Mouse (Mus musculus): Measurements from ENCODE around the gene Hmga2. TPM values are rescaled to one million over a fixed set of nuclear protein-coding genes. Genes with fewer than 3 reads are reported as not detected.
"Not testable (repeated sequence)": the region's sequence is repeated elsewhere in the genome, so short reads cannot be mapped to it uniquely, and the experiment has no call there.

Gene Hmga2
- total RNA-seq, 2 experiments from 2014 or later: 0.21 TPM; not detected in 1

DNA sequence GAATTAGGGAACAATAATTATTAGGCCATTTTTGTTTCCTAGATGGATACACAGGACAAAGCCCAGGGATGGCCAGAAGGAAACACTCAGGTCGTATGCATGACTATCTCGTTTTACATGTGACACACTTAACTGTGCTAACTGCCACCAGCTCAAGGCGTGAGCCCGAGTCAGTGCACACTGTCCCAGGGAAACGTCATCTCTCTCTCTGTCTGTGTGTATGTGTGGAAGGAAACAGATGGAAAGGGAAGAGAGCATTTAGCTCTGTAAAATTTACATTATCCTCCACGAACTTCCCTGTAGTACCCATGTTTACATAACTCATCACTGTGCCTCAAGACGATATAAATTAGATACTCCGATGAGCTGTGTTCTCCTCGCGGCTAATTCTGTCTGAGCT is 105.1 kb downstream of the Hmga2 start:
- DNase-seq (ENCODE audit: low spot score in 2 of 2): no peak

GRCm38 (mm10) chr10:120369187-120369805 is 107.0 kb downstream of the Hmga2 start:
- no peak for DNase-seq (ENCODE audit: low spot score in 2 of 2)
- intact Hi-C loops (cut with DNase I): no loop called here

More for the DNA sequence above, 105.1 kb downstream of the Hmga2 start:
- intact Hi-C loops (cut with DNase I): no loop called here

- intact Hi-C loops (cut with DNase I); DNase-seq (ENCODE audit: low spot score in 2 of 2): not testable (repeated sequence)
These were observed 110.1 kb downstream of the Hmga2 start for GRCm38 (mm10) chr10:120366173-120366592.

DNA sequence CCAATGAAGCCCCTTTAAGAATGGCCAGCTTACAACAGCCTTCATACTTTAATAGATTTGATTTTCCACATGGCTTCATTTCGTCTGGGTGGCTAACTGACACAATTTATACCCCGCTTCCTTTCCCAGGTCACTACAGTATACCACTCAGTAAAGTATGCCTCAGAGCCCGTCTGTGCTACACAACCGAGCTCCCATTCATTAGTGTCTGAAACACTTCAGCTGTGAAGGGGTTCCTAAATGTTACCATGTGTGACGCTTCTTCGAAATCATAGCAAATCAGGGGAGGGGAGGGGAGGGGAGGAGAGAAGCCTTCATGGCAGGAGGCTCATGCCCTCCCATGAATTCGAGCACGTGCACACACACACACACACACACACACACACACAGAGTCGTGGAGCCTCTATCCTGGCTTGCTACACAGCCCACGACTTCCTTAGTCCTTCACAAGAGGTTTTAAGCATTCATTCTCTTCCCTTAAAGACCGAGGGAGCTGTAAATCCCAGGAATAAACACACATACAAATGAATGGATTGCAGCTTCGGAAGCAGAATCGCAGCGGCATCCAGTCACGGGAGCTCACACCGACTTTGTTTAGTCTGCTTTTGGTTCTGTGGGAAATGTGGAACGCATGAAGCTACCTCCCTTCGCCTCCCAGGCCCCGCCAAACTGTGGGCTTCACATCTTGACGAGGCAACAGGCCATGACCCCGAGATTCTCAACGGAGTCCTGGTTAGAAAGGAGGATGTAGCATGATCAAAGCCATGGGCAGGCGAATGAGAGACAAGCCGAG is 110.7 kb downstream of the Hmga2 start:
- intact Hi-C loops (cut with DNase I): no loop called here
- peak in 1 of 2 experiments; percentile 7 for DNase-seq (ENCODE audit: low spot score in 2 of 2)

DNA sequence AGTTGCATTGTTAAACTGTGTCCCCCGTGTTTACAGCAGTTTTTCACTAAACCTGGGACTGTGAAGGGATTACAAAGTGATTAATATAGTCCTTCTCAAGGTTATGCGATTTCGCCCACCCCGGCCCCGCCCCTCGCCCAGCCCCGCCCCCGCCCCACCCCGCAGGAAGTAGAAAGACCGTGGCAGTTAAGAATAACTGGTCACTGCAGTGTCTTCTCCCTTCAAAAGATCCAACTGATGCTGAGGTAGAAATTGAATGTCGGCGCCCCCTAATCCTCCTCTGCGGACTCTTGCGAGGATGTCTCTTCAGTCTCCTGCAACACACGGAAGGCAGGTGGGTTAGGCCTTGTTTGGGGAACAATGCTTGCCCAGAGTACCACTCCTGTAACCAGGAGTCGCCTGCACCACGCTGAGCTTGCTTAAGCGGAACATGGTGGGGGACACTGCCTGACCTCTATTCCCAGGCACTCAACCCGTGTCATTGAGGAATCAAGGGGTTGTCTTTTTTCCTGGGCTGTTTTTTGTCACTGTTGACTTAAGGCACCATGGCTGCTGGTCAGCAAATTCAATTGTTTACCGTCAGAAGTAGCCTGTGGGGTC is 112.2 kb downstream of the Hmga2 start:
- intact Hi-C loops (cut with DNase I): no loop called here
- DNase-seq (ENCODE audit: low spot score in 2 of 2): no peak

- intact Hi-C loops (cut with DNase I); DNase-seq (ENCODE audit: low spot score in 2 of 2): not testable (repeated sequence)
These were observed 112.8 kb downstream of the Hmga2 start for GRCm38 (mm10) chr10:120363298-120363982.

DNA sequence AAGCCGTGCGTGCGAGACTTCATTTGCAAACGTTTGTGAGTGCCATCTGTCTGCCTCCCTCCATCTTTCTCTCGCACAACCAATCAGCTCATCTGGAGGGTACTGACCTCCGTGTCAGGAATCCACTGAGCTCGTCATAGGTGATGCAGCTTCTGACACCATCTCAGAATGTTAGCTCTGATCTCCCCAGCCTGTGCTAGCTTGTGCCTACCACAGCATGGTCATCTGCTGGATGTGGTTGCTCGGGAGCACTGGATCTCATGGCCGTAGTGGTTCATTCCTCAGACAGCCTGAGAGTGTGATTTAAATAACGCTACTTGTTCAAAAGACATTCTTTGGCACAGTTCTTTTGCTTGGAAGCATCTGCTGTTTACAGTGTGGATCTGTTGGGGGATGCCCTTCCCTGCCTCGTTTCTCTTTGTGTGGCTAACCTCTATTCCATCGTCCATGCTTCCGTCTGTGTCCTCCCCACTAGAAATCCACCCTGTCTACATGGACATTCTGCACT is 121.7 kb downstream of the Hmga2 start:
- DNase-seq (ENCODE audit: low spot score in 2 of 2): peak; percentile 2 to 28
- intact Hi-C loops (cut with DNase I): no loop called here

DNA sequence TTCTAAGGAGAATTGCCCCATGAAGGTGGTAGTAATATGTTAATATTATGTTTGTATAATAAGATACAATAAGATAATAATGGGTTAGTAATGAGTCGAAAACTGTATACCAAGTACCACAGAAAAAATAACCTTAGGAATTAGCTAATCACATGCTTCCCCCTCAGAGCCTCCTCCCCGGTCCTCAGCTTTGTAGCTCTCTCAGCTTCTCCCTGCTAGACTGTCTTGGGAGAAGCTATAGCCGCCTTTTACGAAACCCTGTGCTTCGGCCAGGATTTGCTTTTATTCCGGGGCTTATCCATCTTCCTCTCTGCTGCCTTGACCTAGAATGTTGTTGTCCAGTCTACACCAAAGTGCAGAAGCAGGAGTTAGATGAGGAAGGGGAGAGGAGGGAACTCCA is 130.9 kb downstream of the Hmga2 start:
- intact Hi-C loops (cut with DNase I): no loop called here
- no peak for DNase-seq (ENCODE audit: low spot score in 2 of 2)

GRCm38 (mm10) chr10:120344558-120345318 is 131.5 kb downstream of the Hmga2 start:
- no peak for DNase-seq (ENCODE audit: low spot score in 2 of 2)
- intact Hi-C loops (cut with DNase I): no loop called here

GRCm38 (mm10) chr10:120339906-120340305 is 136.4 kb downstream of the Hmga2 start:
- intact Hi-C loops (cut with DNase I); DNase-seq (ENCODE audit: low spot score in 2 of 2): not testable (repeated sequence)

GRCm38 (mm10) chr10:120339324-120339723 is 136.9 kb downstream of the Hmga2 start:
- no peak for DNase-seq (ENCODE audit: low spot score in 2 of 2)
- intact Hi-C loops (cut with DNase I): no loop called here

GRCm38 (mm10) chr10:120338841-120339240 is 137.4 kb downstream of the Hmga2 start:
- DNase-seq (ENCODE audit: low spot score in 2 of 2): no peak
- intact Hi-C loops (cut with DNase I): no loop called here

DNA sequence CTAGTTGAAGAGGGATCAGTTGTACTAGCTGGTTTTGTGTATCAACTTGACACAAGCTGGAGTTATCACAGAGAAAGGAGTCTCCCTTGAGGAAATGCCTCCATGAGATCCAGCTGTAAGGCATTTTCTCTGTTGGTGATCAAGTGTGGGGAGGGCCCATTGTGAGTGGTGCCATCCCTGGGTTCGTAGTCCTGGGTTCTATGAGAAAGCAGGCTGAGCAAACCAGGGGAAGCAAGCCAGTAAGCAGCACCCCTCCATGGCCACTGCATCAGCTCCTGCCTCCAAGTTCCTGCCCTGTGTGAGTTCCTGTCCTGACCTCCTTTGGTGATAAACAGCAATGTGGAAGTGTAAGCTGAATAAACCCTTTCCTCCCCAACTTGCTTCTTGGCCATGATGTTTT is 137.8 kb downstream of the Hmga2 start:
- DNase-seq (ENCODE audit: low spot score in 2 of 2); intact Hi-C loops (cut with DNase I): not testable (repeated sequence)

- intact Hi-C loops (cut with DNase I): no loop called here
- no peak for DNase-seq (ENCODE audit: low spot score in 2 of 2)
These were observed 148.3 kb downstream of the Hmga2 start for GRCm38 (mm10) chr10:120327946-120328345.

DNA sequence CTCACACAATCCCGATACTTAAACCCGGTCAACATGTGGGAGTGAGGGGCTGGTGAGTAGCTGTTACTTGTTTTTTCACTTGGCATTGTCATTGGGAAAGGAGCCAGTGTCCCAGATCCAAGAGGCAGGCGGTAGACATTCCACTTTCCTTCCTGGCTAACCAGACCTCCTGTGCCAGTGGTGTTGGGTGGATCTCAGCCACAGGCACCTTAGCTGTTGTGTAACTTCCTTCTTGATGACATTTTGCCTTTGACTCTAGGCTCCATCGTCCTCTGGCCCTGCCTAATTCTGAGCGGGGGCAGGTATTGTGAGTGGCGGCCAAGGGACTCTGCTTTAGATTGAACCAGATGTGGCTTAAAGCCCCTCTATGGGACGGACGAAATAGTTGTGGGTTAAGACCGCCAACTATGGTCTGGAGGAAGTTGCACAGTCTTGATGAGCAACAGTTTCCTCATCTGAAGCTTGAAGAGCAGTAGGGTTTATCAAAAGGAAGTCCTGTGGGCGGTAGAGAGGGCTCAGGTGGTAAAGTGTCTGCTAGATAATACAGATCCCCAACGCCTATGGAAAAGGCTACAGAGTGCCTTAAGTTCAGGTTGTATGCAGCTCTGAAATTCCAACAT is 152.6 kb downstream of the Hmga2 start:
- intact Hi-C loops (cut with DNase I): no loop called here
- DNase-seq (ENCODE audit: low spot score in 2 of 2): no peak

DNA sequence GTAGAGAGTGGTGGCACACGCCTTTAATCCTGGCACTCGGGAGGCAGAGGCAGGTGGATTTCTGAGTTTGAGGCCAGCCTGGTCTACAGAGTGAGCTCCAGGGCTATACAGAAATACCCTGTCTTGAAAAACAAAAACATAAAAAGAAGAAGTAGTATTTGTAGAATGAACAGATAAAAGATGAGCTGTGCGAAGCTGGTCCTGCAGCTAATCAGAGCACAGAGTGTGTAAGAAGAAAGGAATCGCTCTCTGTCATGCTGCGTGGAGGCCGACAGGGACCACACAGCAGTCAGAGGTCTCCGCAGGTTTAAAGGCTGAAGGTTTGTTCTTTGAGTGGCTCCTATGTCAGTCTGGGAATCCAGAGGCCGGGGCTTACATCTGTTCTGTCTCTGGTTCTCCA is 153.5 kb downstream of the Hmga2 start:
- intact Hi-C loops (cut with DNase I): no loop called here
- no peak for DNase-seq (ENCODE audit: low spot score in 2 of 2)

DNA sequence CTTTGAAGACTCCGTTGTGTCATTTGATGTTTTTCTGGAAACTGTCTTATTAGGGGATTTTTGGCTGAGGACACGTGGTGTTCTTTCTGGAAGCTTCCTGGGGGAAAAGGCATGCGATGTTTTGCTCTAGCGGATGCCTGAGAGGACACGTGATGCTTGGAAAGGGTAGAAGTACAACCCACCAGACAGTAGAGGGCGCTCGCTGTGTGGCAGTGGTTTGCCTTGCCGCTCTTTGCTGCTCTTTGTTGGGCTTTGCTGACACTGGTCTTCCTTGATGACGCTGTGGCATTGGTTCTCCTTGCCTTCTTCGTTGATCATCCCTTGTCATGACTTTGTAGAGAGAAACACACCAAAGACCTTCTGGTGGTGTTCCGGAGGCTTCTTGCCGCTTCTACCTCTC is 156.7 kb downstream of the Hmga2 start:
- no peak for DNase-seq (ENCODE audit: low spot score in 2 of 2)
- intact Hi-C loops (cut with DNase I): no loop called here
